Mouse (Mus musculus) ES-E14 (cell line): Measurements from ENCODE around the gene Jph2. TPM values are rescaled to one million over a fixed set of nuclear protein-coding genes. Genes with fewer than 3 reads are reported as not detected.
A peak's percentile ranks its signal among the peaks of the same experiment; 100 is the strongest.

Source experiments
- DNase-seq: peaks from one replicate; pipeline ENCODE4 v3.0.0-alpha.2; 2013; ENCODE audit warnings: low read depth, low spot score
- H3K27ac ChIP-seq: 2 replicates; pipeline ENCODE4 v1.5.1; 2012; ENCODE audit warnings: low read depth, mild to moderate bottlenecking, low read length, moderate library complexity, mixed read lengths; ENCODE audit not compliant: poor library complexity, insufficient read depth, severe bottlenecking
- H3K36me3 ChIP-seq: 2 replicates; pipeline ENCODE4 v1.6.1; 2012; ENCODE audit warnings: mild to moderate bottlenecking, low read length, moderate library complexity, mixed read lengths; ENCODE audit not compliant: control insufficient read depth, poor library complexity, insufficient read depth, severe bottlenecking
- H3K4me1 ChIP-seq, 2 experiments: fragments of 150-350 bp in 1 of 2; sonication (generic) in 1 of 2; 2 replicates each; pipeline ENCODE4 v1.6.1; 2012; ENCODE audit warnings: low read length in 2 of 2, mild to moderate bottlenecking in 1 of 2, mixed read lengths in 1 of 2; ENCODE audit not compliant: control insufficient read depth in 2 of 2, insufficient read depth in 2 of 2, poor library complexity in 1 of 2
- H3K4me3 ChIP-seq, 2 experiments: fragments of 150-350 bp in 1 of 2; sonication (generic) in 1 of 2; 2 replicates each; pipeline ENCODE4 v1.5.1; 2012; ENCODE audit warnings: low read length in 2 of 2, low read depth in 1 of 2, mild to moderate bottlenecking in 1 of 2, mixed read lengths in 1 of 2; ENCODE audit not compliant: insufficient read depth in 1 of 2, poor library complexity in 1 of 2, severe bottlenecking in 1 of 2
- H3K9ac ChIP-seq: 2 replicates; pipeline ENCODE4 v1.6.1; 2012; ENCODE audit warnings: low read depth, mild to moderate bottlenecking, low read length, mixed read lengths; ENCODE audit not compliant: poor library complexity, insufficient read depth, severe bottlenecking
- H3K9me3 ChIP-seq: fragments of 150-350 bp; sonication (generic); 2 replicates; pipeline ENCODE4 v1.6.1; 2012; ENCODE audit warnings: low read depth, mild to moderate bottlenecking, low read length; ENCODE audit not compliant: control insufficient read depth, insufficient read depth
- CHD2 ChIP-seq: IDR thresholded peaks from 2 replicates; pipeline ENCODE4 v1.6.1; 2014; ENCODE audit warnings: mild to moderate bottlenecking, low read depth, low read length, inconsistent platforms
- HCFC1 ChIP-seq: IDR thresholded peaks from 2 replicates; pipeline ENCODE4 v1.6.1; 2012; ENCODE audit warnings: low read length, inconsistent platforms, borderline replicate concordance; ENCODE audit not compliant: insufficient read depth
- MAFK ChIP-seq: IDR thresholded peaks from 2 replicates; pipeline ENCODE4 v1.6.1; 2014; ENCODE audit warnings: mild to moderate bottlenecking, low read depth, low read length, inconsistent platforms; ENCODE audit not compliant: insufficient read depth
- ZC3H11A ChIP-seq: IDR thresholded peaks from 2 replicates; pipeline ENCODE4 v1.6.1; 2012; ENCODE audit warnings: low read depth, mild to moderate bottlenecking, inconsistent platforms, low read length, borderline replicate concordance
- ZNF384 ChIP-seq: IDR thresholded peaks from 2 replicates; pipeline ENCODE4 v1.6.1; 2012; ENCODE audit warnings: low read depth, low read length, inconsistent platforms
- in situ Hi-C, 2 experiments: fragments of 600-800 bp; cut with MboI; formaldehyde crosslinking; loops; one replicate each; pipeline ENCODE4 v1.15.1; 2025; ENCODE audit warnings: low sequenced_read_pairs in 2 of 2, inconsistent platforms in 1 of 2; ENCODE audit not compliant: unreplicated experiment in 2 of 2
- total RNA-seq: library from RNA; depleted of rRNA; stranded (reverse); fragments of 300-350 nt; gene quantifications from 2 replicates; pipeline ENCODE4 v1.2.3, GENCODE M21; 2012; rRNA removed

The Jph2 gene
- 3.0 and 7.7 TPM in 2 replicates for total RNA-seq

- Histone ChIP-seq H3K9ac (no peak within 1 kb of the TSS), H3K27ac (no peak within 1 kb of the TSS), H3K9me3 (no peaks in the 10 kb centered on the region), H3K4me3 (peak within 1 kb of the TSS in 1 of 2 experiments; percentile 19; a peak in 1 of 4 replicates), H3K4me1 (peaks cover 0 to 5% of the 10 kb centered on the region in 2 experiments; a peak in 1 of 4 replicates), H3K36me3 (no peaks in the 10 kb centered on the region)
- no peak for DNase-seq
- in situ Hi-C loops: no loop called here
- TF ChIP-seq HCFC1: no peak
- TF ChIP-seq CHD2: no peak
- TF ChIP-seq ZC3H11A: no peak
- TF ChIP-seq MAFK: no peak
- TF ChIP-seq ZNF384: no peak
Measured at GRCm38 (mm10) chr2:163397905-163398304, at the start of gene Jph2. Gene Jph2, minus strand, starts transcription at chr2:163397993.

GRCm38 (mm10) chr2:163447375-163447774, 49.6 kb upstream of the Jph2 start:
- TF ChIP-seq ZC3H11A (no peak), ZNF384 (no peak), HCFC1 (no peak), CHD2 (no peak), MAFK (no peak)
- DNase-seq: no peak
- Histone ChIP-seq H3K4me3 (no peak overlapping the region), H3K27ac (no peak overlapping the region), H3K9ac (no peak overlapping the region), H3K4me1 (peaks cover 0 to 2% of the 10 kb centered on the region in 2 experiments; a peak in 1 of 4 replicates), H3K9me3 (no peaks in the 10 kb centered on the region), H3K36me3 (no peaks in the 10 kb centered on the region)
- in situ Hi-C loops: no loop called here

GRCm38 (mm10) chr2:163444017-163444416, 46.2 kb upstream of the Jph2 start:
- H3K4me1 ChIP-seq: peaks cover 0 to 2% of the 10 kb centered on the region in 2 experiments; a peak in 2 of 4 replicates
- no peak for DNase-seq
- TF ChIP-seq MAFK: no peak
- no peaks in the 10 kb centered on the region for H3K9me3 ChIP-seq
- in situ Hi-C loops: no loop called here
- H3K36me3 ChIP-seq: no peaks in the 10 kb centered on the region
- no peak overlapping the region for H3K4me3 ChIP-seq
- no peak overlapping the region for H3K9ac ChIP-seq
- H3K27ac ChIP-seq: no peak overlapping the region

GRCm38 (mm10) chr2:163443543-163443942, 45.8 kb upstream of the Jph2 start:
- in situ Hi-C loops: no loop called here
- Histone ChIP-seq H3K36me3 (no peaks in the 10 kb centered on the region), H3K9ac (no peak overlapping the region), H3K4me3 (no peak overlapping the region), H3K9me3 (no peaks in the 10 kb centered on the region), H3K4me1 (peaks cover 0 to 2% of the 10 kb centered on the region in 2 experiments; a peak in 2 of 4 replicates), H3K27ac (no peak overlapping the region)
- TF ChIP-seq ZNF384 (no peak), ZC3H11A (no peak)
- DNase-seq: no peak

- Histone ChIP-seq H3K9ac (no peak overlapping the region), H3K9me3 (no peaks in the 10 kb centered on the region), H3K4me3 (no peak overlapping the region), H3K36me3 (no peaks in the 10 kb centered on the region), H3K4me1 (peaks cover 5 to 6% of the 10 kb centered on the region in 2 experiments; a peak in 3 of 4 replicates), H3K27ac (no peak overlapping the region)
- in situ Hi-C loops: no loop called here
- DNase-seq: no peak
- TF ChIP-seq ZC3H11A: no peak
- no peak for TF ChIP-seq MAFK
- TF ChIP-seq HCFC1: no peak
- TF ChIP-seq CHD2: no peak
- TF ChIP-seq ZNF384: no peak
Measured at GRCm38 (mm10) chr2:163439488-163439887, 41.7 kb upstream of the Jph2 start.
